Mouse (Mus musculus): ENCODE data around the gene Otog. TPM values are rescaled to one million over a fixed set of nuclear protein-coding genes. Genes with fewer than 3 reads are reported as not detected.

The Otog gene
- polyA plus RNA-seq, 1 experiment, result 0.08 TPM

DNA sequence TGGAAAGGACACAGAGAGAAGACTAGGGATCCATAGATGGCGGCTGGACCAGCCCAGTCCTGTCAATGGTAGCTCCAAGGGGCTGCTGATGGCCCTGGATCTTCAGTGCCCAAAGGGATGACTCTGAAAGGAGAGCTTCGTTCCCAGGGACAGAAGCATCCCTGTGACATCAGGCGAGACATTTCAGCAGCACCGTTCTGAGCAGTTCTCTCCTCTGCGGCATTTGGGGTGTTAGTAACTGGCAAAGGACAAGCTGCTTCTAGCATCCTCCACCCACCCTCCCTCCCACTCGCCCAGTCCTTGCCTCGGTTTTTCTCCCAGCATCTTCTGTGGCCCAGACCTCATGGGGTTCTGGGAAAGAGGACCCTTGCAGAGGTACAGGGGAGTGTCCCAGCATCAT, 41.5 kb downstream of the Otog start:
- Histone ChIP-seq H3K4me3 (replicated peaks; ENCODE audit: insufficient read depth, low read depth, low read length) (no peak overlapping the region), H3K27me3 (ENCODE audit: control insufficient read depth, insufficient read depth, low read length) (no peaks in the 10 kb centered on the region), H3K4me1 (ENCODE audit: control insufficient read depth, insufficient read depth, low read length) (no peaks in the 10 kb centered on the region), H3K27ac (ENCODE audit: insufficient read depth, low read length) (no peak overlapping the region)
- WGBS, result 77% methylated on average over 7 of the region's 7 CpGs
- TF ChIP-seq CTCF (IDR thresholded peaks at IDR 0.05; ENCODE audit: borderline replicate concordance, insufficient read depth, low read depth, low read length) (no peak), POLR2A (IDR thresholded peaks at IDR 0.05; ENCODE audit: borderline replicate concordance, insufficient read depth, low read length) (no peak)
- DNase-seq, result no peak

DNA sequence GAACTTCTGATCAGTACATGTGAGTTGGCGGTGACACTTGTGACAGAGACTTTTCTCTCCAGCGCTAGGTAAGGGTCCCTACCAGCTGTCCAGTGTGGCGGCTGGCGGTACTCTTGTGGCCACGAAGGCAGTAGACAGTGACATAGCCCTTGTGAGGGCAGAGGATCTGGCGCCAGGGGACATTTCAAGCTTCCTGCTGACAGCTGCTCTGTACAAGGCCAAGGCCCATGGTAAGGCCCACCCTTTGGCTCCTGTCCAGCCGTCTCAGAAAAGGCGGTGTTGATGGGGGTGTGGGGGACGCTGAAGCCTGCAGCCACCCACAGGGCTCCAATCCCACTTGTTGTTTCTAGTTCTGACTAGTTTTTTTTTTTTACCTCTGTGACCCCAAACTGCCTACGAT, 42.9 kb downstream of the Otog start:
- Histone ChIP-seq H3K27me3 (ENCODE audit: control insufficient read depth, insufficient read depth, low read length) (no peaks in the 10 kb centered on the region), H3K4me3 (replicated peaks; ENCODE audit: insufficient read depth, low read depth, low read length) (no peak overlapping the region), H3K27ac (ENCODE audit: insufficient read depth, low read length) (no peak overlapping the region), H3K4me1 (ENCODE audit: control insufficient read depth, insufficient read depth, low read length) (no peaks in the 10 kb centered on the region)
- no peak for TF ChIP-seq CTCF (IDR thresholded peaks at IDR 0.05; ENCODE audit: borderline replicate concordance, insufficient read depth, low read depth, low read length)
- TF ChIP-seq POLR2A (IDR thresholded peaks at IDR 0.05; ENCODE audit: borderline replicate concordance, insufficient read depth, low read length), result no peak
- no peak for DNase-seq
- 60% methylated on average over 10 of the region's 10 CpGs for WGBS

DNA sequence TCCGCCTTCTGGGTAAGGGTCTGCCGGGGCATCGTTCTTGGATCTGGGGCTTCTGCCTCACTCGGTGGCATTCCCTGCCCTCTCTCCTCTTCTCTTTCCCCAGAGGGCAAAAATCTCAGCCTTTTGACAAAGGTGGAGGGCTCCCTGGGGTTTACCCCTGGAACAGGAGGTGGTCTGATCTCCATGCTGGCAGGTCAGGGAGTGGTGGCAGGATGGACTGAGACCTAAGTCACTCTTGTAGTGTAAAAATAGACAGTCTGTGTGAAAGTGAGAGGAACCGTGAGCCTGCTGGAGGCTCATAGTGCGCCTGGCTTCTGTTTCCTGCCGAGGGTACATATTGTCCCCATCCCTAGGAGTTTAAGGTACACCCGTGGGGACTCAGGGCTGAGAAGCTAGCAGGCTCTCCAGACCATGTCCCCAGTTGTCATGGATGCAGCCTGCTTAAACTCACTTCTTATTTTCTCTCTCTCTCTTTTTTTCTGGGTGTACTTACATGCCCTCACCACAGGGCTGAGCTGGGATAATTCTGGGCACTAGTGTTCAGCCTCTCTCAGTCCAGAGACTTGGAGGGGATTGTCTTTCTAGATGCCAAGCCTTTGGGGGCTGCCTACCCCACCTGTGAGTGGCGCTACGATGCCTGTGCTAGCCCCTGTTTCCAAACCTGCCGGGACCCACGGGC, 44.5 kb downstream of the Otog start:
- Histone ChIP-seq H3K27ac (ENCODE audit: insufficient read depth, low read length) (no peak overlapping the region), H3K4me3 (replicated peaks; ENCODE audit: insufficient read depth, low read depth, low read length) (no peak overlapping the region), H3K27me3 (ENCODE audit: control insufficient read depth, insufficient read depth, low read length) (no peaks in the 10 kb centered on the region), H3K4me1 (ENCODE audit: control insufficient read depth, insufficient read depth, low read length) (no peaks in the 10 kb centered on the region)
- 79% methylated on average over 12 of the region's 12 CpGs for WGBS
- no peak for TF ChIP-seq POLR2A (IDR thresholded peaks at IDR 0.05; ENCODE audit: borderline replicate concordance, insufficient read depth, low read length)
- TF ChIP-seq CTCF (IDR thresholded peaks at IDR 0.05; ENCODE audit: borderline replicate concordance, insufficient read depth, low read depth, low read length), result no peak
- DNase-seq, result no peak

DNA sequence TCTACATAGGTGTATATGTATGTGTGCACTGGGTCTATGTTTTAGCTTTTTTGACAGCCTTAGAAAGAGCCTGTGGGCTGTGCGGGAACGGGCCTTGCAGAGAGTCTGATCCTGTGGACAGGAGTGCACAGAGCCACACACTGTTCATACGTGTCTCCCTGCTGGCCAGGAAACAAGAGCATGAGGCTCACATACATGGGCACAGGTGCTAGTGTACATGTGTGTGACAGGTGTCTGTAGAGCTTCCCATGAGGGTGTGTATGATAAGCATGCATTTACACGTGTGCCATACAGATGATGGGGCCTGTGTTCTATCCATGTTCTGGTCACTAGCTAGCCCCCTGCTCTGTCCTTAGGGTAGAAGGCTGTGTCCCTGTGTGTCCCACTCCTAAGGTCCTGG, 45.6 kb downstream of the Otog start:
- 93% methylated on average over 4 of the region's 4 CpGs for WGBS
- no peak overlapping the region for H3K4me3 ChIP-seq (replicated peaks; ENCODE audit: insufficient read depth, low read depth, low read length)
- no peak for DNase-seq
- no peaks in the 10 kb centered on the region for H3K27me3 ChIP-seq (ENCODE audit: control insufficient read depth, insufficient read depth, low read length)
- TF ChIP-seq POLR2A (IDR thresholded peaks at IDR 0.05; ENCODE audit: borderline replicate concordance, insufficient read depth, low read length) (no peak), CTCF (IDR thresholded peaks at IDR 0.05; ENCODE audit: borderline replicate concordance, insufficient read depth, low read depth, low read length) (no peak)
- no peak overlapping the region for H3K27ac ChIP-seq (ENCODE audit: insufficient read depth, low read length)
- H3K4me1 ChIP-seq (ENCODE audit: control insufficient read depth, insufficient read depth, low read length), result no peaks in the 10 kb centered on the region

DNA sequence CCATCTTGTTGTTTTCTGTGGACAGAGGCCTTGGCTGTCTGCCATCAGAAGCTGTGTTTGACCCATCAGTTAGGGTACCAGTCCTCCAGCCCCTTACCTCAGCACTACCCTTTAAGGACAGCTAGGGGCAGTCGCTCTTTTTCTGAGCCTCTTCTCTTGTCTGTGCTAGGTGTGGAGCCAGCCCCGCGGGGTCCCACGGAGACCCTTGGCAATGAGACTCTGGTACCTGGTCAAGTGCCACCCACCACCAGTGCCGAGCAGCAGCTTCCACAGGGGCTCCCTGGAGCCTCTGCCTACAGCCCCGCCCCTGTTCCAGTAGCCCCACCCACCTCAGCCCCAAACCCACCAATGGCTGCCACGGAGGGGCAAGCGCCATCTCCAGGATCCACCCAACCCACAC, 46.3 kb downstream of the Otog start:
- Histone ChIP-seq H3K27ac (ENCODE audit: insufficient read depth, low read length) (no peak overlapping the region), H3K27me3 (ENCODE audit: control insufficient read depth, insufficient read depth, low read length) (no peaks in the 10 kb centered on the region), H3K4me1 (ENCODE audit: control insufficient read depth, insufficient read depth, low read length) (no peaks in the 10 kb centered on the region), H3K4me3 (replicated peaks; ENCODE audit: insufficient read depth, low read depth, low read length) (no peak overlapping the region)
- TF ChIP-seq POLR2A (IDR thresholded peaks at IDR 0.05; ENCODE audit: borderline replicate concordance, insufficient read depth, low read length), result no peak
- no peak for TF ChIP-seq CTCF (IDR thresholded peaks at IDR 0.05; ENCODE audit: borderline replicate concordance, insufficient read depth, low read depth, low read length)
- DNase-seq, result no peak
- 33% methylated on average over 8 of the region's 8 CpGs for WGBS

DNA sequence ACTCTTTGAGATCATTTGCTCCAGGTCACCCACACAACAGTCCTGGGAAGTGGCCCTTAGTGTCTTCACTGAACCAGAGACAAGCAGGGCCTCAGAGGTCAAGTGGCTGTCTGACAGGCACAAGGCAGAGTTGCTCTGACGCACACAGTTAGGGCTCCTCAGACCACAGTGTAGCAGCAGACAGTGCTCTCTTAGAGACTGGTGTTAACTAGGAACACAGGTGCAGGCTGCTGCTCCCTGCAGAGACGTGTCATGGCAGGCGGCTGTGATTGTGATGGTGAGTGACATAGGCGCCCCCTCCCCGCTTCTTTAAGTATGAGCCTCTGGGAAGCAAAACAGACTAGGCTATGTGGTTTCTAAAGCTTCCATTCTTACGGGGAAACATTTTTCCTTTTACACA, 55.5 kb downstream of the Otog start:
- TF ChIP-seq POLR2A (IDR thresholded peaks at IDR 0.05; ENCODE audit: borderline replicate concordance, insufficient read depth, low read length) (no peak), CTCF (IDR thresholded peaks at IDR 0.05; ENCODE audit: borderline replicate concordance, insufficient read depth, low read depth, low read length) (no peak)
- no peak overlapping the region for H3K4me3 ChIP-seq (replicated peaks; ENCODE audit: insufficient read depth, low read depth, low read length)
- no peak for DNase-seq
- H3K27me3 ChIP-seq (ENCODE audit: control insufficient read depth, insufficient read depth, low read length), result no peaks in the 10 kb centered on the region
- WGBS, result 44% methylated on average over 6 of the region's 6 CpGs
- no peak overlapping the region for H3K27ac ChIP-seq (ENCODE audit: insufficient read depth, low read length)
- 0 out of 2 replicates have a peak, but pooled peaks cover 2% of the 10 kb centered on the region for H3K4me1 ChIP-seq (ENCODE audit: control insufficient read depth, insufficient read depth, low read length)

DNA sequence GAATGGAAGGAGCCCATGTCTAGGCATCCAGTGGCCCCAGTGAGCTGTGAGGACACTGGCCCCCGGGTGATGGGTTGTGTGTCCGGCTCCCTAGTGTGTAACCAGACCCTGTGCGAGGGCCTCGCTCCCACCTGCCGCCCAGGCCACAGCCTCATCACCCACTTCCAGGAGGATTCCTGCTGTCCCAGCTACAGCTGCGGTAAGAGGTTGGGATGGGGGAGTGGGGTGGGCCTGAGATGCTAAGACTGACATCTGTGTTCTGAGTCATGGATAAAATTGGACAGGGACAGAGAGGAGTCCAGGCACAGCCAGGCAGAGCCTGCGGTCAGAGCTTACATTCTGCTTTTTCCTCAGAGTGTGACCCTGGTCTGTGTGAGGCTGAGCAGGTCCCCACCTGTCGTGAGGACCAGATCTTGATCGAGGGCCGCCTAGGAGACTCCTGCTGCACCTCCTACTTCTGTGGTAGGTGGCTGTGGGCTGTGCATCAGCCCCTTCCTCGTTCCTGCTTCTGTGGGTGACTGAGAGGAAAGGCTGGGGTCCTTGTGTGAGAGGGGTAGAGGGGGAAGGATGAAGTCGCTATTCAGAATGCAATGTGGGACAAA, 60.3 kb downstream of the Otog start:
- Histone ChIP-seq H3K27ac (ENCODE audit: insufficient read depth, low read length) (no peak overlapping the region), H3K4me1 (ENCODE audit: control insufficient read depth, insufficient read depth, low read length) (0 out of 2 replicates have a peak, but pooled peaks cover 2% of the 10 kb centered on the region)
- 82% methylated on average over 12 of the region's 12 CpGs for WGBS

DNA sequence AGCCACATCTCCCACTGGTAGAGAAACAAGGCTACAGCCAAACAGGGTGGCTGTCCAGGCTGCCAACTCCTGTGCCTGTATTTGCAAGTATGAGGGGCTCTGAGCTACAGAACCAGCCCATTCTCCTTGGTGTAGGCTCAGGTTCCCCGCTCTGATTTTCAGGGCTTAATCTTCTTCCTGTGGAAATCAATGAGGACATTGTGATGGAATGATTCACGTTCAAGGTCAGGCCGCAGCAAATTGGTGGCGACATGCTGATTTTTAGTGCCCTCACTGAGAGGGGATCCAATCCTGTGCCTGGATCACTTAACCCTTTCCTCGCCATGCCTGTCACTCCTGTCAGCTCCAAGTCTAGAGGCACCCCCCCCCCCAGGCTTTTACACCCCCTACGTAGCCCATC, 72.7 kb downstream of the Otog start:
- no peak for DNase-seq
- no peak overlapping the region for H3K27ac ChIP-seq (ENCODE audit: insufficient read depth, low read length)
- WGBS, result 75% methylated on average over 6 of the region's 6 CpGs
- H3K4me3 ChIP-seq (replicated peaks; ENCODE audit: insufficient read depth, low read depth, low read length), result no peak overlapping the region
- H3K4me1 ChIP-seq (ENCODE audit: control insufficient read depth, insufficient read depth, low read length), result peaks cover 4% of the 10 kb centered on the region; the same call in 1 of the 2 replicates
- TF ChIP-seq CTCF (IDR thresholded peaks at IDR 0.05; ENCODE audit: borderline replicate concordance, insufficient read depth, low read depth, low read length) (no peak), POLR2A (IDR thresholded peaks at IDR 0.05; ENCODE audit: borderline replicate concordance, insufficient read depth, low read length) (no peak)
- no peaks in the 10 kb centered on the region for H3K27me3 ChIP-seq (ENCODE audit: control insufficient read depth, insufficient read depth, low read length)

More for the DNA sequence above, 60.3 kb downstream of the Otog start:
- TF ChIP-seq POLR2A (IDR thresholded peaks at IDR 0.05; ENCODE audit: borderline replicate concordance, insufficient read depth, low read length) (no peak), CTCF (IDR thresholded peaks at IDR 0.05; ENCODE audit: borderline replicate concordance, insufficient read depth, low read depth, low read length) (no peak)
- Histone ChIP-seq H3K4me3 (replicated peaks; ENCODE audit: insufficient read depth, low read depth, low read length) (no peak overlapping the region), H3K27me3 (ENCODE audit: control insufficient read depth, insufficient read depth, low read length) (no peaks in the 10 kb centered on the region)
- no peak for DNase-seq

All from cerebellum, adult 2 months (tissue).